Mouse (Mus musculus) kidney, embryonic 15.5 days (tissue): ENCODE measurements around the gene Myrip. TPM values are rescaled to one million over a fixed set of nuclear protein-coding genes. Genes with fewer than 3 reads are reported as not detected.
A peak's percentile ranks its signal among the peaks of the same experiment; 100 is the strongest.

ENCODE experiments used
- ATAC-seq: fragments of 200-750 bp; cut with Nextera tagmentation; replicated peaks from 2 replicates; pipeline ENCODE4 v1.8.0; 2017; ENCODE audit warnings: moderate TSS enrichment; ENCODE audit not compliant: low FRiP score
- H3K27ac ChIP-seq: fragments of 300-500 bp; sonication (generic); 2 replicates; pipeline ENCODE4 v1.5.1; 2015; ENCODE audit warnings: mild to moderate bottlenecking, inconsistent platforms
- H3K27me3 ChIP-seq: fragments of 300-500 bp; sonication (generic); 2 replicates; pipeline ENCODE4 v1.6.1; 2015; ENCODE audit warnings: inconsistent platforms
- H3K36me3 ChIP-seq: fragments of 300-500 bp; sonication (generic); 2 replicates; pipeline ENCODE4 v1.6.1; 2015; ENCODE audit warnings: inconsistent platforms
- H3K4me1 ChIP-seq: fragments of 300-500 bp; sonication (generic); 2 replicates; pipeline ENCODE4 v1.6.1; 2015; ENCODE audit warnings: inconsistent platforms
- H3K4me2 ChIP-seq: fragments of 300-500 bp; sonication (generic); 2 replicates; pipeline ENCODE4 v1.6.1; 2015; ENCODE audit warnings: moderate library complexity, mild to moderate bottlenecking, inconsistent platforms
- H3K4me3 ChIP-seq: fragments of 300-500 bp; sonication (generic); replicated peaks from 2 replicates; pipeline ENCODE4 v1.5.1; 2015; ENCODE audit warnings: mild to moderate bottlenecking, inconsistent platforms
- H3K9ac ChIP-seq: fragments of 300-500 bp; sonication (generic); 2 replicates; pipeline ENCODE4 v1.6.1; 2015; ENCODE audit warnings: mild to moderate bottlenecking, inconsistent platforms
- H3K9me3 ChIP-seq: fragments of 300-500 bp; sonication (generic); replicated peaks from 2 replicates; pipeline ENCODE4 v1.6.1; 2016; ENCODE audit warnings: inconsistent platforms
- WGBS: fragments of 180-500 bp; shearing (Covaris S2); methylation state at CpG from one replicate; pipeline ENCODE4 v1.1.7; 2015; ENCODE audit warnings: mixed read lengths; 5-methylcytosine and 5-hydroxymethylcytosine counted together
- polyA plus RNA-seq: library from polyadenylated mRNA; unstranded; fragments of >200 nt; fragmentation: Nextera tagmentation; extraction: Ambion mirVana; gene quantifications from 2 replicates; pipeline ENCODE4 v1.2.1, GENCODE M21; 2015

The Myrip gene
- polyA plus RNA-seq, 1 experiment from 2014 or later: 0.35 TPM

DNA sequence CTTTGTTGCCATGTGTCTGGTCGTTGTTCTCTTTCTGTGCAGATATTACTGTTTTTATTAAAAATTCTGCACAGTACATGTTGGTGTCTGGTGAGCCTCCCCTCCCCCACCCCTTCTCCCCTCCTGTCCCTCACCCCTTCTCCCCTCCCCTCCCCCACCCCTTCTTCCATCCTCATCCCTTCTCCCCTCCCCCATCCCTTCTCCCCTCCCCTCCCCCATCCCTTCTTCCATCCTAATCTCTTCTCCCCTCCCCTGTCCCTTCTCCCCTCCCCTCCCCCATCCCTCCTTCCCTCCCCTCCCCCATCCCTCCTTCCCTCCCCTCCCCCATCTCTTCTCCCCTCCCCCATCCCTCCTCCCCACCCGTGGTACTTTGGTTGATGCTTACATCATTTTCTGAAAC, 135.5 kb downstream of the Myrip start:
- Histone ChIP-seq H3K9me3 (no peaks in the 10 kb centered on the region), H3K27me3 (no peaks in the 10 kb centered on the region), H3K4me3 (no peak overlapping the region), H3K36me3 (no peaks in the 10 kb centered on the region), H3K9ac (no peak overlapping the region), H3K4me2 (no peak overlapping the region), H3K27ac (no peak overlapping the region), H3K4me1 (no peaks in the 10 kb centered on the region)
- 73% methylated on average over 2 of the region's 2 CpGs for WGBS
- no peak for ATAC-seq

DNA sequence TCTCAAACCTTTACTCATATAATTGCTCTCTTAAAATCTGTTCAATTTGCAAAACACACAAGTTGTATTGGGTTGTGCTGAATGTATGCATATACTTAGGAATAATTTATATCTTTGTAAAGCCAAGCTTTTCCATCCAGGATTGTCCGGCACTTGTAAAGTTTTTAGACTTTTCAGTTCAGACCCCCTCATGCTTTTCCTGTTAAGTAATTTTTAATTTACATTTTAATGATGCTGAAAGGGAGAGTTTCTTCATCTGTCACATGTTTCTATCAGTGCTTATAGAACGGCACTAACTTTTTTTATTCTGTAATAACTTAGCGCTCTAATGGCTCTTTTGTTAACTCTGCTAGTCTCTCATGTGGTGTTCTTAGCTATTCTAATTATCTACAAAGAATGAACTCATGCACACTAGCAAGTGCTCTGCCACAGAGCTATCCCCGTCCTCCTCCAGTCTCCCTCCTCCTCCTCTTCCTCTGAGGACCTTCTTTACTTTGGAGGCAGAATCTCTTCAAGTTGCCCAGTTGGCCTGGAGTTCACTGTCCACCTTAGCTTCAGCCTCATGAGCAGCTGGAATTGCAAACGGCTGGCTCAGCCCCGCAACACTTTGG, 136.1 kb downstream of the Myrip start:
- no peaks in the 10 kb centered on the region for H3K4me1 ChIP-seq
- 77% methylated on average over 6 of the region's 6 CpGs for WGBS
- no peak for ATAC-seq

DNA sequence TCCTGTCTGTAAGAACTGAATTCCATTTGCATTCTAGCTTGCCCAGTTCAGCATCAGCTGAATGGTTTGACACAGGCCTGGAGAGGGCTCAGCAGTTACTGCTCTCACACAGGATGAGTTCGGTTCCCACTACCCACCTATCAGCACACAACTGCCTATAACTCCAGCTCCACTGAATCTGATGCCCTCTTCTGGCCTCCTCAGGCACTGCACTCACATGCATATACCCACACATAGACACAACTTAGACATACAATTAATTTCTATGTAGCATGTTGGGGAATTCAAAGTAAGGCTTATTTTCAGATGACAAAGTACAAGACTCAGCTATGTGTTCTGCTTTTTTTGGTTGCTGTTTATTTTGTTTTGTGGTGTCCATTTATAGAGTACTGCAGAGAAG, 137.0 kb downstream of the Myrip start:
- ATAC-seq: no peak
- Histone ChIP-seq H3K4me1 (no peaks in the 10 kb centered on the region), H3K4me3 (no peak overlapping the region), H3K36me3 (no peaks in the 10 kb centered on the region), H3K27me3 (no peaks in the 10 kb centered on the region), H3K4me2 (no peak overlapping the region), H3K9ac (no peak overlapping the region), H3K9me3 (no peaks in the 10 kb centered on the region), H3K27ac (no peak overlapping the region)
- 88% methylated on average over 1 of the region's 1 CpGs for WGBS

More for the DNA sequence above, 136.1 kb downstream of the Myrip start:
- Histone ChIP-seq H3K9ac (no peak overlapping the region), H3K4me2 (no peak overlapping the region), H3K9me3 (no peaks in the 10 kb centered on the region), H3K4me3 (no peak overlapping the region), H3K27ac (no peak overlapping the region), H3K27me3 (no peaks in the 10 kb centered on the region), H3K36me3 (no peaks in the 10 kb centered on the region)

DNA sequence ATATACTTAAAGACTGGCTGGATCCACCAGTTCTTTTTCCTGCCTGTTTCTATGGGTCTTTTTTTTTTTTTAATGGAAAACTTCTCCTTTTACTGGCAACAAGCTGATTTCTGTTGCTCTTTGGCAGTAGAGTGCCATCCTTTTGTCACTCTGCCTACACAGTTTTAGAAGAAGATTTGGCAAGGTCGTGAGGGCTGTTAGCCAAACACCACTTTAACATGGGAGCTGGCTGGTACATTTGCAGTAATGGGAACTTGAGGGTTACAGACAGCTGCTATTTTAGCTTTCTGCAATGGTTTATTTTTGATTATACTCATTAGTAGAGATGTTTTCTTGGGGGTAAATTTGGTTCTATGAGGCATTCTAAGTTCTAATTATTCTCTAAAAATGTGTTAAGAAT, 137.5 kb downstream of the Myrip start:
- Histone ChIP-seq H3K36me3 (no peaks in the 10 kb centered on the region), H3K9me3 (no peaks in the 10 kb centered on the region), H3K4me3 (no peak overlapping the region), H3K9ac (no peak overlapping the region), H3K27me3 (no peaks in the 10 kb centered on the region), H3K4me1 (no peaks in the 10 kb centered on the region), H3K27ac (no peak overlapping the region), H3K4me2 (no peak overlapping the region)
- WGBS: 76% methylated on average over 1 of the region's 1 CpGs
- ATAC-seq: no peak

DNA sequence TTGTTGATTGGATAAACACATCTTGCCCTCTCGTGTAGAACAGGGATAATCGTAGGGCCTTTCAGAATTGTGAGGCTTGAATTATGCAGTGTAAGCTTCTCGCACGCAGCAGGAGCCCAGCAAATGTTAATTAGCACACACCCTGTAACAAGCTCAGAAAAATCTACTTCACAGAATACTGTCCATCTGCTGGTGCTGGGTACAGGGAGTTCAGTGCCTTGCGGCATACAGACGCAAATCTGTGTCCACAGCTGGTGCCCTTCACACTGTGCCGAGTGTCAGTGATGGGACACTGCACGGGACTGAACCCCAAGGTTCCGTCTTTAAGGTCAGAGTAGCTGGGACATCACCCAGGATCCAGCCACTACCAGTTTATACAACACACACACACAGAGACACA, 143.3 kb downstream of the Myrip start:
- Histone ChIP-seq H3K9me3 (no peaks in the 10 kb centered on the region), H3K36me3 (no peaks in the 10 kb centered on the region), H3K4me2 (no peak overlapping the region), H3K4me3 (no peak overlapping the region), H3K27ac (no peak overlapping the region), H3K9ac (no peak overlapping the region), H3K27me3 (no peaks in the 10 kb centered on the region), H3K4me1 (no peaks in the 10 kb centered on the region)
- 77% methylated on average over 9 of the region's 9 CpGs for WGBS
- ATAC-seq: no peak

DNA sequence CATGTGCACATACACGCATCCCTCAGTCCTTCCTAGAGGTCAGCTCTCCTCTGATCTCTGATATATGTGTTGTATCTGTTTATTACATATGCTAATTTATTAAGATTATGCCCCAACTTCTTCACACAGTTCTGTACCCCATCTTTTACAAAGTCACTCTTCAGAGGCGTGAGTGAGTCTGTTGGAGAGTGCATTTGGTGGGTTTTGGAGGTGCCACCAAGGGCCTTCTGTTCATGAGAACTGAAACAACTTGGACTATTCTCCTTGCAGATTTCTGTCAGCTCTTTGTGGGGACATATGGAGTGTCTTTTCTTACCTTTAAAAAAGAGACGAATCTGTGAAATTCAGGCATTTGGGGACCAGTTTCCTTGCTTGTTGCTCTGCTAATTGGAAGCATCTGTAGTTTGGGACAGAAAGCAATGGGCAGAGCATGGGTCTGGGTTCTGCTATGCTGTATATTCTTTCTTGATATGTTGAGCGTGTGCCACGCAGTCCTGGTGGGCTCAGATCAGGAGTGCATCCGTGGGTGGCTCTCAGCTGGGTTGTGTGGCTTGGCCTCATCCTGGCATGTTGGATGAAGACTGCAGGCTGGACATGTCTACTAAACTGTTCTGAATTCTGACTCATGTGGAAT, 148.5 kb downstream of the Myrip start:
- H3K27me3 ChIP-seq: no peaks in the 10 kb centered on the region
- no peak for ATAC-seq
- no peaks in the 10 kb centered on the region for H3K9me3 ChIP-seq
- no peak overlapping the region for H3K9ac ChIP-seq
- H3K36me3 ChIP-seq: no peaks in the 10 kb centered on the region
- no peak overlapping the region for H3K4me3 ChIP-seq
- no peaks in the 10 kb centered on the region for H3K4me1 ChIP-seq
- no peak overlapping the region for H3K4me2 ChIP-seq
- H3K27ac ChIP-seq: no peak overlapping the region
- WGBS: 88% methylated on average over 6 of the region's 6 CpGs

DNA sequence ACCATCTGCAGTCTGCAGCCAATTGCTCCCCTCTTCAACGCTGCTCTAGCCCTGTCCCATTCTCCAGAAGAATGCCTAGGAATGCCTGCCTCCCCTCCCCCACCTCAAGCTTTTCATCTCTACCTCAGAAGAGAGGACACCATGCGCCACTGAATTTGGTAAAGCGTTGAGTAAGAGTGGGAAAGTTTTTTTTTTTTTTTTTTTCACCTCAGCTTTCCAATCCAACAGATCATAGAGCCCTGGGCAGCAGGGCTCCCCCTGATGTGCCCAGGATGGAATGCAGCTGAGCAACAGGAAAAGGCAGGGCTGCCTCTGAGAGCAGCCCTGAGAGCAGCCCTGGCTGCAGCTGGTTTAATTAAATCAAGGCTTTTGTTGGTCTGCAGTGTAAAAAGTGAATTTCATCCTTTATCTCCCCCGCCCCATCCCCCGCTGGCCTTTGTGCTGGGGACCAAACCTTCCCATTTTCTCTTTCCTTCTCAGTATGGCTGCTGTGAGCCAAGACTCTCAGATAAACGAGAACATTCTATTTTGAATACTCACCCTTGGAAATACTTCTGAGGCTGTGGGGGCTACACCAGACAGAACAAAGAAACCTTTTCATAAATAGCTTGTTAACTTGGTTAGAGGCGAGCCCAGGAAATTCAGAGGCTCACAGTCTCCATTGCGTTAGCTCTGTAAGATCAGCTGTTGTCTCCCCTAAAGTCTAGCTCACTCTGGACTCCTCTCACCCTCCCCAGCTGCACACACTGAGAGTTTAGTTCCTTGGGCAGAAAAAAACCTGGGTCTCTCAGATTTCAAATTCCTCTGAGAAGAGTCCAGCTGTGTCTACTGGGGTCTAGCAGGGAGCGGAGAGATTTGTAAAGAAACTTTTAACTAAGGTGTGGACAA, 154.7 kb downstream of the Myrip start:
- Histone ChIP-seq H3K4me1 (peaks cover 8% of the 10 kb centered on the region), H3K36me3 (no peaks in the 10 kb centered on the region), H3K9me3 (no peaks in the 10 kb centered on the region), H3K27me3 (no peaks in the 10 kb centered on the region), H3K27ac (peak overlapping the region; percentile 30; the same call in 1 of the 2 replicates), H3K4me2 (no peak overlapping the region), H3K9ac (no peak overlapping the region), H3K4me3 (no peak overlapping the region)
- 38% methylated on average over 9 of the region's 9 CpGs for WGBS
- 0 out of 2 replicates have a peak, but pooled peaks have one; percentile 69 for ATAC-seq

DNA sequence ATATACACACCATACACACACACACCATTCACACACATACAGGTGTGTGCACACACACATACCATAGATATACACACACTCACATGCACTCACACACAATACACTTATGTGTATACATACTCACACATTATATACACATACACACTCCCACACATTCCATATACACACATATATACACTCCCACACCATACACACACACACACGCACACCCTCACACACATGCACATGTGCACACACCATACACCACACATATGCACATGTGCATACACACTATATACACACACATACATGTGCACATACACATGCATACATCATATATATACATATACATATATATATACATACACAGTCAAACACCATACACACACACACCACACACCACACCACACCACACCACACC, 169.1 kb downstream of the Myrip start:
- ATAC-seq: no peak
- Histone ChIP-seq H3K9ac (no peak overlapping the region), H3K4me1 (no peaks in the 10 kb centered on the region), H3K4me2 (no peak overlapping the region), H3K36me3 (no peaks in the 10 kb centered on the region), H3K27me3 (no peaks in the 10 kb centered on the region), H3K4me3 (no peak overlapping the region), H3K9me3 (no peaks in the 10 kb centered on the region), H3K27ac (no peak overlapping the region)
- WGBS: 89% methylated on average over 1 of the region's 1 CpGs

DNA sequence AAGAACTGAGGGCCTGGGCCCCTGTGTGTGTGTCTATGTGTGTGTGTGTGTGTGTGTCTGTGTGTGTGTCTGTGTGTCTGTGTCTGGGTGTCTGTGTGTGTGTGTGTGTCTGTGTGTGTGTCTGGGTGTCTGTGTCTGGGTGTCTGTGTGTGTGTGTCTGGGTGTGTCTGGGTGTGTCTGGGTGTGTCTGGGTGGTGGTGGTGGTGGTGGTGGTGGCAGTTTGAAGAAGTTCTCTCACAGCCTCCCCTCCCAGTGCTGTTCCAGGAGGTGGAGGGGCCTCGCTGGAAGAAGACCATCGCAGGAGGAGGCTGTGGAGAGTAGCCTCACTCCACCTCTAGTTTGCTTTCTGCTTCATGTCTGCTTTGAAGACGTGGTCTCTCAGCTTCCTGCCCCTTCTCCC, 180.3 kb downstream of the Myrip start:
- no peak overlapping the region for H3K4me2 ChIP-seq
- H3K27me3 ChIP-seq: no peaks in the 10 kb centered on the region
- WGBS: 82% methylated on average over 3 of the region's 3 CpGs
- H3K9ac ChIP-seq: no peak overlapping the region
- no peak overlapping the region for H3K4me3 ChIP-seq
- H3K4me1 ChIP-seq: peaks cover 15% of the 10 kb centered on the region
- no peaks in the 10 kb centered on the region for H3K36me3 ChIP-seq
- H3K9me3 ChIP-seq: no peaks in the 10 kb centered on the region
- no peak for ATAC-seq
- H3K27ac ChIP-seq: no peak overlapping the region

DNA sequence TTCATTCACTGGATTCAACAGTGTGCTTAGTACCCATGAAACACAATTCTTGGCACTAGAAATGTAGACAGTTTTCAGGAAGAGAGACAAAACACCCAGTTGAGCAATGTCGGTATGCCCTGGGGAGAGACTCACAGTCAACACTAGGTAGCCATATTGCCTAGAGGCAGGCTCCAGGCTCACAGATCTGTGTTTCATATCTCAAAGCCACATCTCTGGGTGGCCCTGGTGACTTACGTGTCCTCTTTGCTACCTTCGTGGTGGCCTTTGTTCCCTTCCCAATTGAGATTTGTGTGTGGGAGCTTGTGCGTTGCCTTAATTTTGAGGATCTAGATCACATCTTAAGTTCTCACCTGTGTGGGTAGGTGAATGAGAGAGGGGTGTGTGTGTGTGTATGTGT, 181.1 kb downstream of the Myrip start:
- no peak overlapping the region for H3K9ac ChIP-seq
- H3K4me2 ChIP-seq: no peak overlapping the region
- WGBS: 93% methylated on average over 4 of the region's 4 CpGs
- ATAC-seq: no peak
- H3K9me3 ChIP-seq: no peaks in the 10 kb centered on the region
- H3K4me3 ChIP-seq: no peak overlapping the region
- H3K4me1 ChIP-seq: peaks cover 15% of the 10 kb centered on the region
- no peaks in the 10 kb centered on the region for H3K36me3 ChIP-seq
- H3K27ac ChIP-seq: no peak overlapping the region
- H3K27me3 ChIP-seq: no peaks in the 10 kb centered on the region

DNA sequence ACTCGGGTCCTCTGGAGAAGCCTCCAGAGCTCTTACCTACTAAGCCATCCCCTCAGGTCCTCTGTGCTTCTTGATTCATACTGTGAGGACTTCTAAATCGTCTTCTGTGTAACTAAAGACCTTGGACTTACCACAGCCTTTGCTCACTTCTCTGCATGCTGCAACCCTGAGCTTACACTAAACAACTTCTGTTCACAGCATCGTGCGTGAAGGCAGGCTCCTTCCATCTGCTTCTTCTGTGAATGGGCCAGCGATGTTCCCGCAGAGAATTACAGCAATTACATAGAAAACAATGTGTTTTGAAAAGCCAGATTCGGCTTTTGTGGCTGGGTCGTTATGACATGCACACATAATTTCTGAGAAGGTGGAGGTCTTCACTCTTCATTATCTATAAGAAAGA, 181.8 kb downstream of the Myrip start:
- H3K27me3 ChIP-seq: no peaks in the 10 kb centered on the region
- H3K4me3 ChIP-seq: no peak overlapping the region
- H3K36me3 ChIP-seq: no peaks in the 10 kb centered on the region
- no peaks in the 10 kb centered on the region for H3K9me3 ChIP-seq
- no peak overlapping the region for H3K9ac ChIP-seq
- no peak overlapping the region for H3K27ac ChIP-seq
- WGBS: 80% methylated on average over 8 of the region's 8 CpGs
- no peak for ATAC-seq
- peaks cover 8% of the 10 kb centered on the region for H3K4me1 ChIP-seq
- H3K4me2 ChIP-seq: no peak overlapping the region

DNA sequence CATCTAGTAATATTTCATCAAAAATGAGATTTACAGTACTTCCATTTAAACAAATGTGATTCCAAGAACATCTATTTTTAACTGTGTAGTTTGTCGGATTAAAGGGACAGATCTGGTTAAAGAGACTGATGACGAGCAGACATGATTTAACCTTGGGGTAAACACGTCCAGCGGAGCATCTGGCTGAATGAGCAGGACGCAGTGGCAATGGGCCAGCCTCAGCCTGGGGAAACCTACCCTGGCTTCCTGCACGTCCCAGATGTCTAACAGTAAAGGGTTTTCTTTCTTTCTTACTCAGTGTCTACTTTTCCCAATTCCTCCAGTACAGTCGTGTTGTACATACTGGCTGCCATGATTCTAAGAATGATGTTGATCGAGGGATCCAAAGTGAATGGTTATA, 185.8 kb downstream of the Myrip start:
- ATAC-seq: no peak
- Histone ChIP-seq H3K4me3 (no peak overlapping the region), H3K36me3 (no peaks in the 10 kb centered on the region), H3K27me3 (no peaks in the 10 kb centered on the region), H3K9ac (no peak overlapping the region), H3K27ac (no peak overlapping the region), H3K4me2 (no peak overlapping the region), H3K9me3 (no peaks in the 10 kb centered on the region), H3K4me1 (peaks cover 4% of the 10 kb centered on the region; the same call in 1 of the 2 replicates)
- WGBS: 75% methylated on average over 8 of the region's 8 CpGs
